Mouse (Mus musculus) kidney, embryonic 16.5 days (tissue): ENCODE results near the gene Tmem131. TPM values are rescaled to one million over a fixed set of nuclear protein-coding genes. Genes with fewer than 3 reads are reported as not detected.
"Not testable (repeated sequence)": the region's sequence is repeated elsewhere in the genome, so short reads cannot be mapped to it uniquely, and the experiment has no call there.

ENCODE experiments used
- ATAC-seq: fragments of 200-750 bp; cut with Nextera tagmentation; 2 replicates; pipeline ENCODE4 v1.8.0; 2017; ENCODE audit warnings: moderate TSS enrichment; ENCODE audit not compliant: low FRiP score, low TSS enrichment
- H3K27ac ChIP-seq: fragments of 300-500 bp; sonication (generic); 2 replicates; pipeline ENCODE4 v1.5.1; 2014; ENCODE audit warnings: low read length
- H3K27me3 ChIP-seq: fragments of 300-500 bp; sonication (generic); 2 replicates; pipeline ENCODE4 v1.6.1; 2014; ENCODE audit warnings: low read length, control low read depth, mixed read lengths; ENCODE audit not compliant: insufficient read depth
- H3K36me3 ChIP-seq: fragments of 300-500 bp; sonication (generic); 2 replicates; pipeline ENCODE4 v1.6.1; 2014; ENCODE audit warnings: low read length, control low read depth, mixed read lengths; ENCODE audit not compliant: insufficient read depth
- H3K4me1 ChIP-seq: fragments of 300-500 bp; sonication (generic); 2 replicates; pipeline ENCODE4 v1.6.1; 2014; ENCODE audit warnings: low read length, control low read depth, mixed read lengths; ENCODE audit not compliant: insufficient read depth
- H3K4me2 ChIP-seq: fragments of 300-500 bp; sonication (generic); replicated peaks from 2 replicates; pipeline ENCODE4 v1.6.1; 2014; ENCODE audit warnings: low read depth, low read length
- H3K4me3 ChIP-seq: fragments of 300-500 bp; sonication (generic); 2 replicates; pipeline ENCODE4 v1.5.1; 2014; ENCODE audit warnings: mild to moderate bottlenecking, low read length
- H3K9ac ChIP-seq: fragments of 300-500 bp; sonication (generic); replicated peaks from 2 replicates; pipeline ENCODE4 v1.6.1; 2014; ENCODE audit warnings: low read length
- H3K9me3 ChIP-seq: fragments of 300-500 bp; sonication (generic); 2 replicates; pipeline ENCODE4 v1.6.1; 2016; ENCODE audit warnings: low read length, control low read depth
- WGBS: fragments of 180-500 bp; shearing (Covaris S2); extraction: QIAGEN DNeasy Blood & Tissue Kit; methylation state at CpG from one replicate; pipeline ENCODE4 v1.1.7; 2014; 5-methylcytosine and 5-hydroxymethylcytosine counted together
- polyA plus RNA-seq: library from polyadenylated mRNA; unstranded; fragments of >200 nt; fragmentation: Nextera tagmentation; extraction: Ambion mirVana; gene quantifications from 2 replicates; pipeline ENCODE4 v1.2.1, GENCODE M21; 2015

Gene Tmem131
- polyA plus RNA-seq, 1 experiment from 2014 or later = 9.6 TPM

DNA sequence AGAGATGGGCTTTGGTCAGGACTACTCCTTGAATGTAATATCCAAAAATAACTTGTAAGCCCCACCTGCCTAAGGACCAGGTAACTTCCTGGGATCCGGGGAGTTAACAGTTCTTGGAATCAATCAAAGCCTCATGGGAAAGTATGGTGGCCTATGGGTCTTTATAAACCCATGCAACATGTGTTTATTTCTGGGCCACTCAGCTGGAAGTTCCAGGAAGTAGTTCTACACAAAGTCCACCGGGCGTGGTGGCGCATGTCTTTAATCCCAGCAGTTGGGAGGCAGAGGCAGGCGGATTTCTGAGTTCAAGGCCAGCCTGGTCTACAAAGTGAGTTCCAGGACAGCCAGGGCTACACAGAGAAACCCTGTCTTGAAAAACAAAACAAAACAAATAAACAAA, 49.7 kb downstream of the Tmem131 start:
- WGBS = 95% methylated on average over 5 of the region's 5 CpGs
- not testable (repeated sequence) for H3K9me3 ChIP-seq, H3K27ac ChIP-seq, H3K4me3 ChIP-seq, ATAC-seq, H3K4me2 ChIP-seq, H3K4me1 ChIP-seq, H3K27me3 ChIP-seq, H3K9ac ChIP-seq, H3K36me3 ChIP-seq

DNA sequence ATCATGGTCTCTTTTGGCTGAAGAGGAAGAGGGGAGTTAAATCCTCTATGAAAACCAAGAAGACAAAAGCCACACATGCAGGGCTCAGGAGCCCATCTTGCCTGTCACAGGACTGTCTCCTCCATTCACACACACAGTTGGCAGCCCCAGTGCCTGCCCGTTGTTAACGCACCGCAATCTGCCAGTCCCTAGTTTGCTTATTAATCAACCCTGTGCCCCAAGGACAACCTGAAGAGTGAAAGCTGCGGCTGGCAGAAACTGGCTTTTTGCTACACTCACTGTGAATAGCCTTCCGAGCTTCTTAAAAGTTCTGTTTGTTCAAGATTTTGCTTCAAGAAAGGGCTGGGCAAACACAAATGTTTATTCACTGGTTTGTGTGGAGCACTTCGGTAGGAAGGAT, 50.3 kb downstream of the Tmem131 start:
- ATAC-seq = no peak
- Histone ChIP-seq H3K36me3 (no peaks in the 10 kb centered on the region), H3K4me1 (peaks cover 3% of the 10 kb centered on the region; the same call in 1 of the 2 replicates), H3K9ac (no peak overlapping the region), H3K9me3 (no peaks in the 10 kb centered on the region), H3K4me2 (no peak overlapping the region), H3K27me3 (no peaks in the 10 kb centered on the region), H3K4me3 (no peak overlapping the region), H3K27ac (no peak overlapping the region)
- WGBS = 80% methylated on average over 6 of the region's 6 CpGs

DNA sequence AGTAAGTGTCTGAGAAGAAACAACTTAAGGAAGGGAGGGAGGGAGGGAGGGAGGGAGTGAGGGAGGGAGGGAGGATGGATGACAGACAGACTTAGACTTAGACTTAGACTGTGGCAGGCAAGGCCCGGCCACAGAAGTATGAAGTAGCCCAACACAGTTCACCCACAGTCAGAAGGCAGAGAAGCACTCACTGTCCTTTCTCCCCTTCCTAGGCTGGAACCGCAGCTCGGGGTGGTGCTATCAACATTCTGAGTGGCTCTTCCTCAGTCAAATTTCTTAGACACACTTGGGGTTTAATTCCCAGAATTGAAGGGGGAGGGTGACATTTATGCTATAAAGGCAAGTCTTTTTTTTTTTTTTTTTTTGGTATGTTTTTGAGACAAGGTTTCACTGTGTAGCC, 51.0 kb downstream of the Tmem131 start:
- Histone ChIP-seq H3K27me3 (no peaks in the 10 kb centered on the region), H3K36me3 (no peaks in the 10 kb centered on the region), H3K9me3 (no peaks in the 10 kb centered on the region), H3K4me1 (peaks cover 3% of the 10 kb centered on the region; the same call in 1 of the 2 replicates), H3K9ac (no peak overlapping the region), H3K4me2 (no peak overlapping the region), H3K4me3 (no peak overlapping the region), H3K27ac (no peak overlapping the region)
- WGBS = 84% methylated on average over 3 of the region's 3 CpGs
- no peak for ATAC-seq

DNA sequence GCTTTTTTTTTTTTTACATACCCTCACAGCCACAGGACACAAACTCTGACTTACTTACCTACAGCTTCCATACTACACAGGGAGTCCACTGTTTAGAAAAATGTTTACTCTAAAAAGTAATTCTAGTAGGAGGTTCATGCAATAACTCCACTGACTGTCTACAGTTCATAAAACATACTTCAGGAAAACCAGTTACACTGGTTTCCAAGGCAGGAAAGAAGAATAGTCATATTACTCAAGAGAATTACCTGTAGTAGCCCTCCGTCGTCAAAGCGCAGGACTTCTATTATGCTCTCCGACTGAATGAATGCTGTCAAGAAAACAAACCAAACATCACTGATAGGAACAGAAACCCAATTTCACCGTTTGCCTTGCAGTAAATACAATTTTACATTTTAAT, 54.5 kb downstream of the Tmem131 start:
- WGBS = 73% methylated on average over 5 of the region's 5 CpGs
- no peak for ATAC-seq
- Histone ChIP-seq H3K9me3 (no peaks in the 10 kb centered on the region), H3K4me1 (peaks cover 23% of the 10 kb centered on the region), H3K4me3 (no peak overlapping the region), H3K4me2 (no peak overlapping the region), H3K9ac (no peak overlapping the region), H3K36me3 (no peaks in the 10 kb centered on the region), H3K27ac (no peak overlapping the region), H3K27me3 (no peaks in the 10 kb centered on the region)

DNA sequence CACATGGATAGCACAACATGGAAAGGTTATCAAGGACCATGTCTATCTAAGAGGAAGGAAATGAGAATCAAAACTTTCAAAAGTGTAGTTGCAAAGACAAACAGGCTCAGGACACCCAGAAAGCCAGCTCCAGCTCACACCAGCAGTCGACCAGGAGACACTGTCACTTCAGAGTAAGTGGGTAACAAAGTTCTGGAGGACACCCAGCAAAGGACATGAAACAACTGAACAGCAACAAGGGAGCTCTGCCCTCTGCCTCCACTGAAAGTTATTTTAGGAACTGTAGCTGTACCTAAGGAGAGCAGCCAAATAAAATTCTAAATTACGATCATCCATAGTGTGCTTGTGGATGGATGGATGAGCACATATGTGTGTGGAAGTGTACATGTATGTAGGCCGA, 56.3 kb downstream of the Tmem131 start:
- no peak for ATAC-seq
- Histone ChIP-seq H3K4me1 (peaks cover 26% of the 10 kb centered on the region), H3K9ac (no peak overlapping the region), H3K36me3 (no peaks in the 10 kb centered on the region), H3K4me3 (no peak overlapping the region), H3K27me3 (no peaks in the 10 kb centered on the region), H3K9me3 (no peaks in the 10 kb centered on the region), H3K4me2 (no peak overlapping the region), H3K27ac (no peak overlapping the region)
- 84% methylated on average over 3 of the region's 3 CpGs for WGBS

DNA sequence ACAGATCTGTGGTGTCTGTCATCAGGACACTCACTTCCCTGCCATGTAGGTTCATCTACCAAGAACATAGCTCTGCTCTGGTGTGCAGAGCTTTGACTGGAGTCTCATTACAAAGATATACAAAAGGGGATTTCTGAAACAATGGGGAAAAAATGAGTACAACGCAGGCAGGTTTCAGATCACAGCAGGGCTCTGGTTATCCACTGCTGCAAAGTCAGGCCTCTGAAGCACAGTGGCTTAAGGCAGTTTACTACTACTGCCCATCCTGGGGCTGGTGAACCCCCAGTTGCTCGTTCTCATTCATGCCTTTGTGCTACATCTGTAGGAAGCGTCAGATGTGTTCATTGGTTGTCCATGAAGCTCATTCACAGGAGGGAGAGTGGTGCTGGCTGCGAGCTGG, 57.0 kb downstream of the Tmem131 start:
- peaks cover 26% of the 10 kb centered on the region for H3K4me1 ChIP-seq
- no peak for ATAC-seq
- WGBS = 89% methylated on average over 4 of the region's 4 CpGs
- H3K36me3 ChIP-seq = no peaks in the 10 kb centered on the region
- H3K9me3 ChIP-seq = no peaks in the 10 kb centered on the region
- no peak overlapping the region for H3K4me3 ChIP-seq
- H3K27me3 ChIP-seq = no peaks in the 10 kb centered on the region
- no peak overlapping the region for H3K27ac ChIP-seq
- no peak overlapping the region for H3K9ac ChIP-seq
- H3K4me2 ChIP-seq = no peak overlapping the region

DNA sequence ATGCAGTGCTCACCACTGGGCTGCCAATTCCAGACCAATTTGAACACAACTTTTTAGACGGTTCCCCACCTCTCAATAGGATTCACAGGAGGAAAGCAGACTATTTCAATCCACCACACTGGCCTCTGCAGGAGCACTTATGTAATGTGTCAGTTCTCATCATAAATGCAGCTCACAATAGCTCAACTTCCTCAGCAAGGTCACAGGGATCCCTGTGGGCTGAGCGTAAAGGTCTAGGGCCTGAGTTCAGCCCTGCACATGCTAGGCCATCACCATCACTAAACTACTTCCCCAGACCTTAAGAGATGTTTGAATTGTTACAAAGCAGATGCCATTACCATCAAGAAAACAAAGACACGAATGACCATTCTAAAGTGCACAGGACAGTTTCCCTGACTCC, 58.9 kb downstream of the Tmem131 start:
- Histone ChIP-seq H3K27ac (peak overlapping the region; percentile 43; the same call in 1 of the 2 replicates), H3K9ac (no peak overlapping the region), H3K27me3 (no peaks in the 10 kb centered on the region), H3K36me3 (peaks cover 7% of the 10 kb centered on the region), H3K4me2 (no peak overlapping the region), H3K9me3 (no peaks in the 10 kb centered on the region), H3K4me3 (no peak overlapping the region), H3K4me1 (peaks cover 26% of the 10 kb centered on the region)
- ATAC-seq = no peak
- 74% methylated on average over 3 of the region's 3 CpGs for WGBS

DNA sequence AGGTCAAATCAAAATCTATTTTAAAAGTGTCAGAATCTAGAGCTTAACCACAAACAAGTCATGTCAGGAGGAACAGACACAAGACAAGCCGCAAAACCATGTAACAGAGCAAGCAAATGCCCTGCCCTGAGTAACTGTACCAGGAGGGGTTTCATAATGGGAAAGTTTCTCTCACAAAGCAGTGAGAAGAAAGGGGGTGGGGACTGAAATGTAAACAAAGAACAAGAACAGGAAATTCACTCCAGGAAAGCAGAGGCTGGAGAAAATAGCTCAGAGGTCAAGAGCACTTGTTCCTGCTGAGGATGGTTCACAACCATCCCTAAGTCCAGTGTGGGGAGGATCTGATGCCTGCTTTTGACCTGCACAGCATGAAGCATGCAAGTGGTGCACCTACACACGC, 59.7 kb downstream of the Tmem131 start:
- Histone ChIP-seq H3K9me3 (no peaks in the 10 kb centered on the region), H3K27me3 (no peaks in the 10 kb centered on the region), H3K4me2 (no peak overlapping the region), H3K4me1 (peaks cover 26% of the 10 kb centered on the region), H3K36me3 (peaks cover 7% of the 10 kb centered on the region), H3K9ac (no peak overlapping the region), H3K27ac (peak overlapping the region; percentile 43; the same call in 1 of the 2 replicates), H3K4me3 (no peak overlapping the region)
- WGBS = 72% methylated on average over 2 of the region's 2 CpGs
- 0 out of 2 replicates have a peak, but pooled peaks have one; percentile 27 for ATAC-seq

DNA sequence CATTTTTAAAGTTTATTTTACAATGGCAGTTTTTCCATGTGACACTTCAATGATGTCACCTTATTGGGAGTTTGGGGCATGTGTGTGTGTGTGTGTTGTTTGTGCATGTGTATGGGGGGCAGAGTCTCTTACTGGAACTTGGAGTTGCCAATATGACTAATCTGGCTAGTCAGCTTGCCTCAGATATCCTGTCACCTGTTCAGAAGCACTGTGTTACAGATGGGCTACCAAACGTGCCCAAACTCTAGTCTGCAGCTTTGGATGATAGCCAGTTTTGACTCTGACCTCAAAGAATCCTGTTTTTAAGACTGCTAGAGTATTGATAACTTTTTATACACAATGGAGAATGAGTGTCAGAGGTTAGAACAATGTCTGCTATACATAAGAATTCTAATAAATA, 64.3 kb downstream of the Tmem131 start:
- Histone ChIP-seq H3K4me2 (no peak overlapping the region), H3K36me3 (peaks cover 7% of the 10 kb centered on the region), H3K4me3 (no peak overlapping the region), H3K9ac (no peak overlapping the region), H3K27me3 (no peaks in the 10 kb centered on the region), H3K9me3 (no peaks in the 10 kb centered on the region), H3K4me1 (peaks cover 4% of the 10 kb centered on the region), H3K27ac (no peak overlapping the region)
- 53% methylated on average over 1 of the region's 1 CpGs for WGBS
- no peak for ATAC-seq

DNA sequence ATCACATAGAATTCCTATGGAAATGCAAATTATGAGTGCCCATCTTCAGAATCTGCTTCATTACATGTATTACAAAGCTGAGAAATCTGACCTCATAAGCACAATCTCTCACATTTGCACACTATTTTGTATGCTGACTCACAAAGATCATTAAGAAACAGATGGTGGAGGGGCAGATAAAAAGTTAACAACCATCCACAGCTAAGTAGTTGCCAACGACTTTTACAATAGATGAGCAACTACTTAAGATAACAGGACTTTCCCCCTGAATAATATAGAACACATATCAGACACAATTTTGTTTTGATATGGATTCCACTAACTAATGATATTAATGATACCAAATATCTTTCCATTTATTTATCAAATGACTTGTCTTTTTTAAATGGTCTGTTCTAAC, 66.3 kb downstream of the Tmem131 start:
- no peak overlapping the region for H3K27ac ChIP-seq
- H3K9ac ChIP-seq = no peak overlapping the region
- H3K9me3 ChIP-seq = no peaks in the 10 kb centered on the region
- no peaks in the 10 kb centered on the region for H3K4me1 ChIP-seq
- peaks cover 8% of the 10 kb centered on the region for H3K36me3 ChIP-seq
- no peak for ATAC-seq
- H3K27me3 ChIP-seq = no peaks in the 10 kb centered on the region
- WGBS = 71% methylated on average over 1 of the region's 1 CpGs
- H3K4me3 ChIP-seq = no peak overlapping the region
- H3K4me2 ChIP-seq = no peak overlapping the region
